Mouse (Mus musculus) forebrain, embryonic 12.5 days (tissue): ENCODE measurements at regions not wholly inside any gene's neighbourhood (a gene's known extent, or its start where the extent isn't known, plus 50 kb on each side); places are given as distances from the start of the nearest gene placed in this dataset.

ENCODE experiments used
- ATAC-seq: fragments of 200-750 bp; cut with Nextera tagmentation; 2 replicates; pipeline ENCODE4 v1.8.0; 2017; ENCODE audit warnings: moderate TSS enrichment; ENCODE audit not compliant: low FRiP score
- H3K27ac ChIP-seq: fragments of 300-500 bp; sonication (generic); 2 replicates; pipeline ENCODE4 v1.5.1; 2016; ENCODE audit warnings: mild to moderate bottlenecking
- H3K27me3 ChIP-seq: fragments of 300-500 bp; sonication (generic); 2 replicates; pipeline ENCODE4 v1.6.1; 2016; ENCODE audit warnings: mild to moderate bottlenecking
- H3K36me3 ChIP-seq: fragments of 300-500 bp; sonication (generic); replicated peaks from 2 replicates; pipeline ENCODE4 v1.6.1; 2016; ENCODE audit warnings: mild to moderate bottlenecking
- H3K4me1 ChIP-seq: fragments of 300-500 bp; sonication (generic); 2 replicates; pipeline ENCODE4 v1.6.1; 2016
- H3K4me2 ChIP-seq: fragments of 300-500 bp; sonication (generic); 2 replicates; pipeline ENCODE4 v1.6.1; 2016; ENCODE audit warnings: mild to moderate bottlenecking, moderate library complexity
- H3K4me3 ChIP-seq: fragments of 300-500 bp; sonication (generic); replicated peaks from 2 replicates; pipeline ENCODE4 v1.5.1; 2016; ENCODE audit warnings: mild to moderate bottlenecking
- H3K9ac ChIP-seq: fragments of 300-500 bp; sonication (generic); 2 replicates; pipeline ENCODE4 v1.6.1; 2016; ENCODE audit warnings: mild to moderate bottlenecking
- H3K9me3 ChIP-seq: fragments of 300-500 bp; sonication (generic); 2 replicates; pipeline ENCODE4 v1.6.1; 2016
- WGBS: fragments of 180-500 bp; shearing (Covaris S2); methylation state at CpG from one replicate; pipeline ENCODE4 v1.1.7; 2016; 5-methylcytosine and 5-hydroxymethylcytosine counted together

- ATAC-seq, result no peak
- no peaks in the 10 kb centered on the region for H3K9me3 ChIP-seq
- H3K4me2 ChIP-seq, result no peak overlapping the region
- H3K9ac ChIP-seq, result no peak overlapping the region
- H3K36me3 ChIP-seq, result no peaks in the 10 kb centered on the region
- H3K4me3 ChIP-seq, result no peak overlapping the region
- 46% methylated on average over 3 of the region's 3 CpGs for WGBS
- no peak overlapping the region for H3K27ac ChIP-seq
- 0 out of 2 replicates have a peak, but pooled peaks cover 7% of the 10 kb centered on the region for H3K27me3 ChIP-seq
- H3K4me1 ChIP-seq, result peaks cover 14% of the 10 kb centered on the region; the same call in 1 of the 2 replicates
Measured at GRCm38 (mm10) chr11:64752299-64752698, 226.5 kb upstream of the Elac2 start.

DNA sequence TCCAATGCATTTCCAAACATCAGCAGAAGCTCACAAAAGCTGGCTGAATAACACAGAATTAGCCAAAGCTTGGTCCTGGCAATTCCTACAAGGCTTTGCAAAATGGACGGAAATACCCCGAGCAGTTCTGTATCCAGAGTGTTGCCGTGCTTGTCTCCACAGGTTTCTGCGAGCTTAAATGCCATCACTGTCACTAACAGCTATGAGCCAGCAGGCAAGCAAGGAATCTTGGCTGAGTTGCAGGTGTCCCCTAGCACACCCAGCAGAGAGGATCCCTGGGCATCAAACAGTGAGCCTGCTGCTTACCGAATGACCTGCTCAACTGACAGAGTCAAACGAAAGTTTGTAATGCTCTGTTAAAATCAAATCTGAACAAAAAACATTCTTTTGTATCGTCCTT lies 226.0 kb upstream of the Elac2 start:
- no peak for ATAC-seq
- no peak overlapping the region for H3K4me2 ChIP-seq

DNA sequence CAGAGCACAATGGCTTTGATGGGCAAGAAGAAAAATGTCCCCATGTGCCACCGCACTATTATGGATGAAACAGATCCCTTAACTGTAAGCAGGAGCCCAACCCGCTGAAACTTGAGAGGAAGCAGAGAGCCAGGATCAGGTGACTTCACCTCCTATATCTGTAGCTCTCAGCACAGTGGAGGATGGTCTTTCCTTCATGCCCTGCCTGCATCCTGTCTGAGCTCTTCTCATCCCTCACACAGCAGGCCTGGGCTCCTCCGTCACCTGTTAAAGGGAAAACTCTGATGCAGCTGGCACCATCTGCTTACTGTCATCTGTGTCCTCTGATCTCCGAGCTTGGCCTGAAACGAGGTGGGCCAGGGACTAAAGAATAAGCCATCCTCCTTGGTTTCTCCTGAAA lies 224.8 kb upstream of the Elac2 start:
- H3K4me2 ChIP-seq, result no peak overlapping the region
- no peak for ATAC-seq
- H3K9ac ChIP-seq, result no peak overlapping the region
- no peaks in the 10 kb centered on the region for H3K9me3 ChIP-seq
- WGBS, result 82% methylated on average over 5 of the region's 5 CpGs
- H3K27me3 ChIP-seq, result 0 out of 2 replicates have a peak, but pooled peaks cover 7% of the 10 kb centered on the region
- H3K4me1 ChIP-seq, result peaks cover 14% of the 10 kb centered on the region; the same call in 1 of the 2 replicates
- no peak overlapping the region for H3K4me3 ChIP-seq
- no peaks in the 10 kb centered on the region for H3K36me3 ChIP-seq
- no peak overlapping the region for H3K27ac ChIP-seq

More for the DNA sequence above, 226.0 kb upstream of the Elac2 start:
- 51% methylated on average over 7 of the region's 7 CpGs for WGBS
- H3K9me3 ChIP-seq, result no peaks in the 10 kb centered on the region
- no peak overlapping the region for H3K4me3 ChIP-seq
- no peaks in the 10 kb centered on the region for H3K36me3 ChIP-seq
- H3K9ac ChIP-seq, result no peak overlapping the region
- peaks cover 14% of the 10 kb centered on the region; the same call in 1 of the 2 replicates for H3K4me1 ChIP-seq
- H3K27me3 ChIP-seq, result 0 out of 2 replicates have a peak, but pooled peaks cover 7% of the 10 kb centered on the region
- H3K27ac ChIP-seq, result no peak overlapping the region

GRCm38 (mm10) chr11:64755563-64755962 lies 223.3 kb upstream of the Elac2 start:
- Histone ChIP-seq H3K27me3 (0 out of 2 replicates have a peak, but pooled peaks cover 7% of the 10 kb centered on the region), H3K27ac (no peak overlapping the region), H3K36me3 (no peaks in the 10 kb centered on the region), H3K9ac (no peak overlapping the region), H3K4me2 (no peak overlapping the region), H3K9me3 (no peaks in the 10 kb centered on the region), H3K4me1 (peaks cover 14% of the 10 kb centered on the region; the same call in 1 of the 2 replicates), H3K4me3 (no peak overlapping the region)
- no peak for ATAC-seq
- 88% methylated on average over 1 of the region's 1 CpGs for WGBS

DNA sequence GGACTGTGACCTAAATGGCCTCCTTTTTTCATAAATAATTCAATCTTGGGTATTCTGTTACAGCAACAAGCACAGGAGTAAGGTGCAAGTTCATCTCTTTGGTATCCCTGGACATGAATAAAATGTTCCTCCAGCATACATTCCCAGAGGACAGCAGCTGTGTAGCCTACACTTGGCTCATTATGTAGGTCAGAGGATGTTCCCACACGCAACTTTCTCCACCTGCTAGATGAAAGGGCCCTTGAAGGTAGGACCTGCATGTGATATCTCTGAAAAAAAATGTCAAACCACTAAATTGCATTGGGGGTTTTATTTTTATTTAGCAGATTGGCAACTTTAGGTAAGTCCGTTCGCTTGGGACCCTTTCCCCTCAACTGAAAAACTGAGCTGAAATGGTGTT lies 218.2 kb upstream of the Elac2 start:
- Histone ChIP-seq H3K4me3 (no peak overlapping the region), H3K27me3 (no peaks in the 10 kb centered on the region), H3K36me3 (no peaks in the 10 kb centered on the region), H3K9ac (no peak overlapping the region), H3K4me2 (no peak overlapping the region), H3K9me3 (no peaks in the 10 kb centered on the region), H3K27ac (no peak overlapping the region), H3K4me1 (peaks cover 6% of the 10 kb centered on the region)
- no peak for ATAC-seq
- WGBS, result 95% methylated on average over 3 of the region's 3 CpGs

DNA sequence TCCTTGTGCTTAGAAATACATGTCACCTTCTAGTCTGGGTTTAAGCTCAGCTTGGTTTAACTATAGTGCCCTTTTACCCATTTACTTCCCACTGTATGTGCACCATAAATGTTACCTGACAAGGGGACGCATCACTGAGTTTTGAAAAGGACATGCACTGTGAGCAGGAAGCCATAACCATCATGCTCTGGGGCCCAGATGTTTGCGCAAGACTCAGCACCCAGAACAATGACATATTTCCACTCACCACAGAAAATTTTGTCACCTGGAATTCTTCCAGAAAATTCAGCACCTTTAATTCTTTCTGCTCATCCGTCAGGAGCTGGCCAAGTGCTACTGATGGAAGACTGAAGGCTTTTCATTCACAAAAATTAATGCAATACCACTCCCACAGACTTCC lies 216.1 kb upstream of the Elac2 start:
- 88% methylated on average over 3 of the region's 3 CpGs for WGBS
- no peaks in the 10 kb centered on the region for H3K36me3 ChIP-seq
- no peak for ATAC-seq

DNA sequence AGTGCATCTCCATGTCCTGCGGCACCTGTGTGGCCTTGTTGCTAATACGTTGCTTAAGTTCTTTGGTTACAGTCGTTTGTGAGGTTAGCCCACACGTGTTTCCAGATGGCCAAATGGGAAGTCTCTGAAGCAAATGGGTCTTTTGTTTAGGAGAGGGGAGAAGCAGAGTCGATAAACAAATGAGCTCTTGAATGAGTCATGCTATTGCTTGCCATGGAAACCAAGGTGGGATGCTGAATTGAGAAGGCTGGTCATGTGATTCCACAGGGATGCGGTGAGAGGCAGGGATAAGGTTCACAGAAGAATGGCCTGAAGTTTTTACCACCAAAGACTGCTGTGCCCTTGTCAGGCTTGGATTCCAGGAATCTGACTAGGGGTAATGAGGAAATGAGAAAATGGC lies 214.8 kb upstream of the Elac2 start:
- Histone ChIP-seq H3K36me3 (no peaks in the 10 kb centered on the region), H3K4me1 (peaks cover 6% of the 10 kb centered on the region), H3K27me3 (no peaks in the 10 kb centered on the region), H3K27ac (no peak overlapping the region), H3K4me2 (no peak overlapping the region), H3K9ac (no peak overlapping the region), H3K9me3 (no peaks in the 10 kb centered on the region), H3K4me3 (no peak overlapping the region)
- ATAC-seq, result no peak
- WGBS, result 36% methylated on average over 6 of the region's 6 CpGs

More for the DNA sequence above, 216.1 kb upstream of the Elac2 start:
- peaks cover 6% of the 10 kb centered on the region for H3K4me1 ChIP-seq
- no peaks in the 10 kb centered on the region for H3K9me3 ChIP-seq
- no peaks in the 10 kb centered on the region for H3K27me3 ChIP-seq
- H3K4me3 ChIP-seq, result no peak overlapping the region
- H3K9ac ChIP-seq, result no peak overlapping the region
- H3K4me2 ChIP-seq, result no peak overlapping the region
- H3K27ac ChIP-seq, result no peak overlapping the region

GRCm38 (mm10) chr11:64776691-64777090 lies 202.1 kb upstream of the Elac2 start:
- Histone ChIP-seq H3K4me3 (no peak overlapping the region), H3K27ac (no peak overlapping the region), H3K4me2 (no peak overlapping the region), H3K36me3 (no peaks in the 10 kb centered on the region), H3K27me3 (no peaks in the 10 kb centered on the region), H3K9ac (no peak overlapping the region), H3K9me3 (no peaks in the 10 kb centered on the region), H3K4me1 (no peaks in the 10 kb centered on the region)
- no peak for ATAC-seq
- WGBS, result 88% methylated on average over 5 of the region's 5 CpGs

DNA sequence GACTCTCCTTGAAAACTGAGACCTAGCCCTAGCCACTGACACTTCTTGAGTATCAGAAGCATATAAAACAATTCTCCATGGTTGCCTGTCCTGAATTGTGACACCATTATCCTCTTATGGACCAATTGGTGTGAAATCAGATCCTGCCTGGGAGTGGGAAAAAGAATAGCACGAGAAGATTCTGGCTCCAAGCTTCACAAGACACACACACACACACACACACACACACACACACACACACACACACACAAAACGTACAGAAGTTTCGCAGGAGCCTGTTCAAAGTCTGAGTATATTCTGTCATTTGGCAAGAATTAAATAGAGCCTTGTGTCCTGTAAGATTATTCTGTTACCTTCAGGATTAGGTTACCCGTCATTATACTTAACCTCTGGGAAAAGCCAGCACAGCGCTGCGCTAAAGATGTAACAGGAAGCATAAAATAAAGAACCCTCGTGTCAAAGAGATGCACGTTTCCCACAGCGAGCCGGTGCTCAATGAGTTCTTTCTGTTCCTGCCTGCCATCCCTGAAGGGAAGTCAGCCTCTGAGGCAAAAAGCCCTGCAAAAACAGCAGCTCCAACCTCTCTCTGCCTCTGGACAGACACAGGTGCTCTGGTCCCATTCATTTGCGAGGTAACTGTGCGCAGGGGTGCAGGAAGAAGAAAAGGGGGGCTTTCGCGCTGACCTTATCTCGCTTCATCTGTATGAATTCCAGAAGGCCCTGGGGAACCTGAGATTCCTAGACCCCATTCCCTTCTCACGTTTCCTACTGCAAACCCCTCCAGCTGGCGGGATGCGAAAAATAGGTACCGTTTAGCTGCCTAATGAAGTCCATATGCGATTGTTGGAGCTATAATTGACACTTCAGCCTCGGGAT lies 178.4 kb upstream of the Elac2 start:
- H3K27ac ChIP-seq, result no peak overlapping the region
- 67% methylated on average over 21 of the region's 21 CpGs for WGBS

GRCm38 (mm10) chr11:64801351-64801750 lies 177.5 kb upstream of the Elac2 start:
- H3K36me3 ChIP-seq, result no peaks in the 10 kb centered on the region
- no peak overlapping the region for H3K27ac ChIP-seq
- no peak overlapping the region for H3K4me2 ChIP-seq
- H3K9me3 ChIP-seq, result no peaks in the 10 kb centered on the region
- 71% methylated on average over 10 of the region's 10 CpGs for WGBS
- H3K4me1 ChIP-seq, result peaks cover 13% of the 10 kb centered on the region
- H3K4me3 ChIP-seq, result no peak overlapping the region
- no peak overlapping the region for H3K9ac ChIP-seq
- H3K27me3 ChIP-seq, result no peaks in the 10 kb centered on the region; the same call in 1 of the 2 replicates
- ATAC-seq, result no peak

More for the DNA sequence above, 178.4 kb upstream of the Elac2 start:
- no peaks in the 10 kb centered on the region for H3K9me3 ChIP-seq
- peaks cover 13% of the 10 kb centered on the region for H3K4me1 ChIP-seq
- ATAC-seq, result no peak
- H3K4me2 ChIP-seq, result no peak overlapping the region
- no peak overlapping the region for H3K4me3 ChIP-seq
- no peaks in the 10 kb centered on the region for H3K36me3 ChIP-seq
- no peak overlapping the region for H3K9ac ChIP-seq
- H3K27me3 ChIP-seq, result no peaks in the 10 kb centered on the region; the same call in 1 of the 2 replicates

- Histone ChIP-seq H3K9me3 (no peaks in the 10 kb centered on the region), H3K27ac (no peak overlapping the region), H3K36me3 (no peaks in the 10 kb centered on the region), H3K4me3 (no peak overlapping the region), H3K9ac (no peak overlapping the region), H3K4me2 (no peak overlapping the region), H3K4me1 (peaks cover 11% of the 10 kb centered on the region), H3K27me3 (no peaks in the 10 kb centered on the region; the same call in 1 of the 2 replicates)
- WGBS, result 64% methylated on average over 3 of the region's 3 CpGs
- no peak for ATAC-seq
Measured at GRCm38 (mm10) chr11:64805567-64805966, 173.3 kb upstream of the Elac2 start.

GRCm38 (mm10) chr11:64812408-64812807 lies 166.4 kb upstream of the Elac2 start:
- H3K27ac ChIP-seq, result no peak overlapping the region
- H3K27me3 ChIP-seq, result no peaks in the 10 kb centered on the region
- H3K36me3 ChIP-seq, result no peaks in the 10 kb centered on the region
- H3K9ac ChIP-seq, result no peak overlapping the region
- no peak overlapping the region for H3K4me2 ChIP-seq
- ATAC-seq, result no peak
- no peaks in the 10 kb centered on the region for H3K9me3 ChIP-seq
- WGBS, result 83% methylated on average over 6 of the region's 6 CpGs
- H3K4me1 ChIP-seq, result no peaks in the 10 kb centered on the region
- H3K4me3 ChIP-seq, result no peak overlapping the region

GRCm38 (mm10) chr11:64829429-64829828 lies 149.4 kb upstream of the Elac2 start:
- no peak for ATAC-seq
- H3K27me3 ChIP-seq, result no peaks in the 10 kb centered on the region; the same call in 1 of the 2 replicates

More at GRCm38 (mm10) chr11:64829429-64829828, 149.4 kb upstream of the Elac2 start:
- WGBS, result 86% methylated on average over 5 of the region's 5 CpGs
- Histone ChIP-seq H3K36me3 (no peaks in the 10 kb centered on the region), H3K27ac (no peak overlapping the region), H3K4me1 (peaks cover 6% of the 10 kb centered on the region; the same call in 1 of the 2 replicates), H3K9me3 (no peaks in the 10 kb centered on the region), H3K4me2 (no peak overlapping the region), H3K9ac (no peak overlapping the region), H3K4me3 (no peak overlapping the region)
